Mouse (Mus musculus) gastrocnemius, postnatal 14 days (tissue): ENCODE data around the gene Nek10. TPM values are rescaled to one million over a fixed set of nuclear protein-coding genes. Genes with fewer than 3 reads are reported as not detected.
A peak's percentile ranks its signal among the peaks of the same experiment; 100 is the strongest.

Experiments
- DNase-seq: peaks from one replicate; pipeline ENCODE4 v3.0.0; 2021; ENCODE audit warnings: mixed read lengths
- intact Hi-C: fragments of 180-260 bp; cut with DNase I; formaldehyde crosslinking; loops from one replicate; pipeline ENCODE4 v1.15.1; 2025; ENCODE audit warnings: low total_unique reads
- total RNA-seq, 2 experiments: library from RNA; stranded (reverse); gene quantifications; 2 replicates each; pipeline ENCODE4 v1.2.3; 2021

Nek10 gene
- total RNA-seq, 2 experiments from 2014 or later, result 0.07 TPM; not detected in 1

GRCm38 (mm10) chr14:14869239-14869638 lies 66.0 kb downstream of the Nek10 start:
- intact Hi-C loops, result no loop called here
- no peak for DNase-seq

GRCm38 (mm10) chr14:14870059-14870458 lies 66.8 kb downstream of the Nek10 start:
- intact Hi-C loops, result no loop called here
- no peak for DNase-seq

GRCm38 (mm10) chr14:14870463-14870862 lies 67.2 kb downstream of the Nek10 start:
- intact Hi-C loops, result no loop called here
- no peak for DNase-seq

GRCm38 (mm10) chr14:14871121-14871520 lies 67.9 kb downstream of the Nek10 start:
- no peak for DNase-seq
- intact Hi-C loops, result no loop called here

GRCm38 (mm10) chr14:14871700-14872099 lies 68.5 kb downstream of the Nek10 start:
- no peak for DNase-seq
- intact Hi-C loops, result no loop called here

- DNase-seq, result peak; percentile 9
- intact Hi-C loops, result no loop called here
Observed at GRCm38 (mm10) chr14:14893932-14894652, 90.9 kb downstream of the Nek10 start.

- intact Hi-C loops, result no loop called here
- no peak for DNase-seq
Observed at GRCm38 (mm10) chr14:14894776-14895175, 91.6 kb downstream of the Nek10 start.

- no peak for DNase-seq
- intact Hi-C loops, result no loop called here
Observed at GRCm38 (mm10) chr14:14895363-14895762, 92.1 kb downstream of the Nek10 start.

- intact Hi-C loops, result no loop called here
- DNase-seq, result no peak
Observed at GRCm38 (mm10) chr14:14896399-14897136, 93.4 kb downstream of the Nek10 start.

GRCm38 (mm10) chr14:14904750-14905529 lies 101.7 kb downstream of the Nek10 start:
- intact Hi-C loops, result loop anchor here (2.0 kb wide), 1 partner anchor 42 kb away; no protein-coding TSS in a partner anchor
- peak; percentile 56 for DNase-seq

GRCm38 (mm10) chr14:14905530-14905852 lies 102.3 kb downstream of the Nek10 start:
- no peak for DNase-seq
- intact Hi-C loops, result loop anchor here (2.0 kb wide), 1 partner anchor 43 kb away; no protein-coding TSS in a partner anchor

- no peak for DNase-seq
- intact Hi-C loops, result no loop called here
Observed at GRCm38 (mm10) chr14:14925615-14926014, 122.4 kb downstream of the Nek10 start.

GRCm38 (mm10) chr14:14927559-14927958 lies 124.3 kb downstream of the Nek10 start:
- intact Hi-C loops, result no loop called here
- DNase-seq, result no peak

GRCm38 (mm10) chr14:14934977-14935376 lies 131.8 kb downstream of the Nek10 start:
- no peak for DNase-seq
- intact Hi-C loops, result no loop called here

GRCm38 (mm10) chr14:14945930-14946329 lies 142.7 kb downstream of the Nek10 start:
- DNase-seq, result no peak
- intact Hi-C loops, result no loop called here

GRCm38 (mm10) chr14:14949023-14949422 lies 145.8 kb downstream of the Nek10 start:
- no peak for DNase-seq
- intact Hi-C loops, result no loop called here

- DNase-seq, result no peak
- intact Hi-C loops, result no loop called here
Observed at GRCm38 (mm10) chr14:14951808-14952207, 148.6 kb downstream of the Nek10 start.

GRCm38 (mm10) chr14:14959780-14960440 lies 156.7 kb downstream of the Nek10 start:
- intact Hi-C loops, result no loop called here
- DNase-seq, result no peak

GRCm38 (mm10) chr14:14960441-14960988 lies 157.3 kb downstream of the Nek10 start:
- intact Hi-C loops, result no loop called here
- no peak for DNase-seq
